Mouse (Mus musculus) left cerebral cortex, adult 8-10 months (tissue): ENCODE results near the gene Apon. TPM values are rescaled to one million over a fixed set of nuclear protein-coding genes. Genes with fewer than 3 reads are reported as not detected.

Experiments
- total RNA-seq, 4 experiments: library from RNA; stranded (reverse); gene quantifications; 2 replicates each; pipeline ENCODE4 v1.2.4; 2022

Apon gene
- total RNA-seq, 4 experiments from 2014 or later = not detected

Other genes with a start within 250 kb of the Apon start
- not detected for gene Hsd17b6, start 246.5 kb upstream of the Apon start, total RNA-seq
- 1 to 10 TPM; 6.5 to 9.3 (median 8.1) TPM for gene Prim1, start 238.9 kb upstream of the Apon start, total RNA-seq
- gene Naca, start 218.5 kb upstream of the Apon start, total RNA-seq = 100 to 1,000 TPM; 335 to 362 (median 360) TPM
- 100 to 1,000 TPM; 118 to 126 (median 124) TPM for gene Ptges3, start 195.1 kb upstream of the Apon start, total RNA-seq
- gene Atp5b, start 170.8 kb upstream of the Apon start, total RNA-seq = 1,000 to 10,000 TPM; 1,625 to 1,859 (median 1,782) TPM
- gene Baz2a, start 162.5 kb upstream of the Apon start, total RNA-seq = 10 to 100 TPM; 36.4 to 39.1 (median 38.4) TPM
- gene Rbms2, start 73.8 kb upstream of the Apon start, total RNA-seq = 10 to 100 TPM; 14.3 to 18.7 (median 17.1) TPM
- gene Gls2, start 59.6 kb upstream of the Apon start, total RNA-seq = 10 to 100 TPM; 32.6 to 36.0 (median 34.0) TPM
- 1 to 10 TPM; 8.4 to 9.4 (median 9.2) TPM for gene Spryd4, start 42.3 kb upstream of the Apon start, total RNA-seq
- gene Mip, start 28.3 kb upstream of the Apon start, total RNA-seq = not detected
- gene Timeless, start 22.0 kb upstream of the Apon start, total RNA-seq = 1 to 10 TPM; 6.4 to 9.9 (median 7.8) TPM
- under 1 TPM in 1 of 4 experiments, not detected in 3; 0.30 TPM for gene Apof, start 14.6 kb downstream of the Apon start, total RNA-seq
- gene Stat2, start 16.5 kb downstream of the Apon start, total RNA-seq = 10 to 100 TPM; 26.8 to 38.6 (median 28.2) TPM
- under 1 TPM in 1 of 4 experiments, not detected in 3; 0.36 TPM for gene Il23a, start 44.7 kb downstream of the Apon start, total RNA-seq
- gene Pan2, start 49.2 kb downstream of the Apon start, total RNA-seq = 10 to 100 TPM; 14.5 to 15.5 (median 15.3) TPM
- gene Cnpy2, start 68.4 kb downstream of the Apon start, total RNA-seq = 10 to 100 TPM; 66.6 to 76.7 (median 67.6) TPM
- gene Cs, start 83.6 kb downstream of the Apon start, total RNA-seq = 100 to 1,000 TPM; 221 to 239 (median 230) TPM
- 10 to 100 TPM; 59.3 to 62.4 (median 61.5) TPM for gene Coq10a, start 114.9 kb downstream of the Apon start, total RNA-seq
- gene Ankrd52, start 123.0 kb downstream of the Apon start, total RNA-seq = 10 to 100 TPM; 41.2 to 49.0 (median 44.8) TPM
- under 1 TPM in 3 of 4 experiments, not detected in 1; 0.27 to 0.61 (median 0.59) TPM for gene Slc39a5, start 147.1 kb downstream of the Apon start, total RNA-seq
- 10 to 100 TPM; 90.1 to 97.4 (median 94.1) TPM for gene Nabp2, start 157.4 kb downstream of the Apon start, total RNA-seq
- 10 to 100 TPM; 72.2 to 79.3 (median 73.4) TPM for gene Rnf41, start 157.6 kb downstream of the Apon start, total RNA-seq
- 100 to 1,000 TPM; 262 to 275 (median 268) TPM for gene Smarcc2, start 205.2 kb downstream of the Apon start, total RNA-seq
- gene Myl6, start 240.0 kb downstream of the Apon start, total RNA-seq = 100 to 1,000 TPM; 555 to 620 (median 586) TPM
- 10 to 100 TPM; 29.9 to 33.3 (median 32.4) TPM for gene Myl6b, start 244.6 kb downstream of the Apon start, total RNA-seq